Mouse (Mus musculus): ENCODE results near the gene Krtap31-2. TPM values are rescaled to one million over a fixed set of nuclear protein-coding genes. Genes with fewer than 3 reads are reported as not detected.

The Krtap31-2 gene
- not detected in 2 replicates for polyA plus RNA-seq (2012; rRNA removed)

DNA sequence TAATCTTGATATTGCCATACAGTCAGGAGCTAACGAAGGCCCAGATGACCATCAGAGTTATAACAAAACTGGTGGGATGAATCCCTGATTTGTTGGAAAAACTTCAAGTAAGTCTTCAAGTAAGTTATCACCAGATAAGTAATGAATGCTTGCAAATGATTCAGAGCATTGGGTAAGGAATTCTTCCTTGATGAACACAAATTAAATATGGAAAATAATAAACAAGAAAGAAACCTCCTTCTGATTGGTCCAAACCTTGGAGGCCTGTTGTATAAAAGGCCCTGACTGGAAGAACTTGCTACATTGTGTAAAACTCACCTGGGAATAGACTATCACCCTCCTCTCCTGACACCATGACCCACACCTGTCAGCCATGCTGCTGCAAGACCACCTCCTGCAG lies at the start of gene Krtap31-2:
TSS of gene Krtap31-2 (plus strand) at position 301 of the 400 bp plus-strand sequence.
- DNase-seq (ENCODE audit: low read depth) = no peak

DNA sequence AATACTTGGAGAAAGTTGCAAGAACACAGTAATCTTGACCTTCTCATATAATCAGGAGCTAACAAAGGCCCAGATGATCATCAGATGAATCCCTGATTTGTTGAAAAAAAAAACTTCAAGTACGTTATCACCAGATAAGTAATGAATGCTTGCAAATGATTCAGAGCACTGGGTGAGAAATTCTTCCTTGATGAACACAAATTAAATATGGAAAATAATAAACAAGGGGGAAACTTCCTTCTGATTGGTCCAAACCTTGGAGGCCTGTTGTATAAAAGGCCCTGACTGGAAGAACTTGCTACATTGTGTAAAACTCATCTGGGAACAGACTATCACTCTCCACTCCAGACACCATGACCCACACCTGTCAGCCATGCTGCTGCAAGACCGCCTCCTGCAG lies 28.5 kb upstream of the Krtap31-2 start, which contains the start of gene Krtap31-1:
TSS of gene Krtap31-1 (plus strand) at position 301 of the 400 bp plus-strand sequence.
- no peak for DNase-seq (ENCODE audit: low read depth)

DNA sequence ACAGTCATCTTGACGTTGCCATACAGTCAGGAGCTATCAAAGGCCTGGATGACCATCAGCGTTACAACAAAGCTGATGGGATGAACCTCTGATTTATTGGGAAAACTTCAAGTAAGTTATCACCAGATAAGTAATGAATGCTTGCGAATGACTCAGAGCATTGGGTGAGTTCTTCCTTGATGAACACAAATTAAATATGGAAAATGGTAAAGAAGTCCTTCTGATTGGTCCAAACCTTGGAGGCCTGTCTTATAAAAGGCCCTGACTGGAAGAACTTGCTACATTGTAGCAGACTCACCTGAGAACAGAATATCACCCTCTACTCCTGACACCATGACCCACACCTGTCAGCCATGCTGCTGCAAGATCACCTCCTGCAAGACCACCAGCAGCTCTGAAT lies 21.6 kb upstream of the Krtap31-2 start, which contains the start of gene Gm11565:
TSS of gene Gm11565 (plus strand) at position 301 of the 400 bp plus-strand sequence.
- DNase-seq (ENCODE audit: low read depth) = no peak

DNA sequence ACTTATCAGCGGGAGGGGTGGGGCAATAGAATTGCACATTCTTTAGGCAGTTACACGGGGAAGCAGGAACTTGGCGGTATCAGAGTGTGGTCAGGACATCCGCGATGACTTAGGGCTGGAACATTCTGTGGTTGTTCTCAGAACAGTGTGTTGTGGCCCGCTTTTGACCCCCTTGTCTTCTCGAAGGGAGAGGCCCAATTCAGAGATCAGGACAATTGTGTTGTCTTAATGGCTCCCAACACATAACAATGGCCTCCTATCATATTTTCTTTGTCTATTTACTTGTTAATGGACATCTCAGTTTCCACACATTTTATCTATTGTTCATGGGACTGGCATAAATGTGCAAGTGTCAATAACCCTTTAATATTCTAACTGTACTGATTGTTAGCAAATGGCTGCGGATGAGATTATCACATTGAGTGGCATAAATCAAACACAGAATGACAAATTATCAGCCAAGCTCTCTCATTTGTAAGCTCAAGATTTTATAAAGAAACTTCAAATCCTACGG lies 1.7 kb downstream of the Krtap31-2 start:
- DNase-seq (ENCODE audit: low read depth) = no peak

DNA sequence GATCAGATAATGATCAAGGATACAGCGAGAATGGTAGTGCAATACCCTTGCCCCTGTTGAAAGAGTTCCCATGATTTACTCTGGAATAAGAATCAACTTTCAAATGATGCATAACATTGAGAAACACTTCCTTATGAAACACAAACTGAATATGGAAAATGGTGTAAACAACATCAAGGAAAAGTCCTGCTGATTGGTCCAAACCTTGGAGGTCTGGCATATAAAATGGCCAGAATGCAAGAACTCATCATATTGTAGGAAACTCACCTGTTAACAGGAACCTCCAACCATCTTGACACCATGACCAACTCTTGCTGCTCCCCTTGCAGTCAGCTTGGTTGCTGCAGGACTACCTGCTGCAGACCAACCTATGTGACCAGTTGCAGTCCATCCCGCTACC lies 12.1 kb downstream of the Krtap31-2 start, which contains the start of gene Krtap9-5:
TSS of gene Krtap9-5 (plus strand) at position 301 of the 400 bp plus-strand sequence.
- DNase-seq (ENCODE audit: low read depth) = no peak

DNA sequence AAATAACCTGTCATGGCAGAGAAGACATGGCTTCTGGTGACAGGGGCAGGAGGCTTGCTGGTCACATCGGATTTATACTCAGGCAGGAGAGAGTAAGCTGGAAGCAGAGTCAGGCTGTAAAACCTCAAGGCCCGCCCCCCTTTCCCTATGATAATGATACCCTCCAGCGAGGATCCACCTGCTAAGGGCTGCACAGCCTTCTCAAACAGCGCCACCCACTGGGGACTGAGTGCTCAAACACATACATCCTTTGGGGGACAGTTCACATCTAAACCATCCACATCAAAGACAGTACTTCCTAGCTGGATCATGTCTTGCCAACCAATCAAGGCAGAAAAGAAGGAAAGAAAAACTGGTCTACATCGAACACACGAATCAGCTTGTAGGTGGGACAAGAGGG lies 28.1 kb downstream of the Krtap31-2 start:
- no peak for DNase-seq (ENCODE audit: low read depth)

DNA sequence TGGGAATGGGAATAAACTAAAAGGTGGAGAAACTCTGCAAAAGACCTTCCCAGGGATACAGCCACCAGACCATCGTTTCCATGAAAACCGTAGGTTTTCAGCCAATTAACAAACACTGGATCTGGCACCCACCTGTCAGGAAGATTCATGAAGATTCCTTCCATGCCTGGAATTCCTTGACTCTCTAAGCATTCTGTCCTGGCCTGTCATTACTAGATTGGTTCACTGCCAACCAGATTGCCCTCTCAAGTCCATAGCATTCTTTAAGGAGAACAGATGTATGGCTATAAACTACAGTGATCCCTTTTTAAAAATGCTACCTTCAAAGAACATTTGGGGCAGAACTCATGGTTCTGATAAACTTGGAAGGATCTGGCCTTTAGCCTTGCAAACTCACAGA lies 29.9 kb downstream of the Krtap31-2 start:
- no peak for DNase-seq (ENCODE audit: low read depth)

DNA sequence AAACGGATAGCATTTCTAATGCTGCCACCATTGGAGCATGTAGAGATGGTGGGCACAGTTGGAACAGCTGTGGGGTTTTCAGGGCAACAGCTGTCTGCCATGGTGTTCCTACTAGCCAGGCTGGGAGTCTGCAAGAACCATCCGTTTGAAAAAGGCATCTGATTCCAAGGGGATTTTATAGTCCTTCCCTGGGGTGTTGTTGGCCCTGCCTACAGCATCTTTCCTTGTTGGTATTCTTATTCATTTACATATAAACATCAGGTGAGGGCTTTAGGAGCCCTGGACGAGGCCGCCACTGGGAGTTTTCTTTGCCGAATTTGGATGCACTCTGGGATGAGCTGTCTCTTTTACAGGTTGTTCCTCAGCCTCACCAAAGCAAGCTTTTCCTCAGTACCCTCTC lies 42.9 kb downstream of the Krtap31-2 start, which contains the start of gene Krtap29-1:
TSS of gene Krtap29-1 (minus strand) at position 101 of the 400 bp plus-strand sequence.
- DNase-seq (ENCODE audit: low read depth) = no peak

DNA sequence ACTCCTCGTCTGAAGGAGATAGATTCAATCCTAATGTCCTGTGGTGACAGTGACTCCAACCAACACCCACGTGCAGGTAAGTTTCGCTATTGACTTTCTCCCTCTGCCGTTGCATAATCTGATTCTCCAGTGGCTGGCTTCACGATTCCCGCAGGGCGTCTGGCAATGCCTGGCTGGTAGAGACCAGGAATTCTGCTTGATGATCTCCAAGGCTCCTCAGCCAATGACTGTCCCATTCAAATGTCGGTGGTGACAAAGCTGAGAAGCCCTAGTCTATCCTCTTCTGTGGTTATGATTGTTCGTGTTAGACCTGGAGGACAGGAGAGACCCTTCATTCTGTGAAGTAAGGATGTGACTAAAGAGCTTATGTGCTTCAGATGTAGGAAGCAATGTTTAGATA lies 46.6 kb downstream of the Krtap31-2 start:
- DNase-seq (ENCODE audit: low read depth) = no peak

DNA sequence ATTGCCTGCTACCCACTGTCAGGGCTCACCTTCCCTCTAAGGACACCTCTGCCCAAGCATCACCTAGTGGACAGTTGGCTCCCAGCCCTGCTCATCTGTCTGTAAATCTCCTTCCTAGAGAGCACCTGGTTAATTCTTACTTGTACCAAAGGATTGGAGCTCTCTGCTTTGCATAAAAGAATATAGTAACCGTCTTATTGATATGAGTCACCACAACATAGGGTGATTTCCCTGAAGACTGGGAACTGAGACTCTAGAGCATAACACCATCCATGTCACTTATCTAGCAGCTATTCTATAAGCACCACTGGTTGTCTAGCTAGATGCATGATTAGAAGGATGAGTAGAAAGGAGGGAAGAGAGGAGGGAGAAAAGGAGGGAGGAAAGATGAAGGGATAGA lies 47.4 kb downstream of the Krtap31-2 start:
- DNase-seq (ENCODE audit: low read depth) = no peak

DNA sequence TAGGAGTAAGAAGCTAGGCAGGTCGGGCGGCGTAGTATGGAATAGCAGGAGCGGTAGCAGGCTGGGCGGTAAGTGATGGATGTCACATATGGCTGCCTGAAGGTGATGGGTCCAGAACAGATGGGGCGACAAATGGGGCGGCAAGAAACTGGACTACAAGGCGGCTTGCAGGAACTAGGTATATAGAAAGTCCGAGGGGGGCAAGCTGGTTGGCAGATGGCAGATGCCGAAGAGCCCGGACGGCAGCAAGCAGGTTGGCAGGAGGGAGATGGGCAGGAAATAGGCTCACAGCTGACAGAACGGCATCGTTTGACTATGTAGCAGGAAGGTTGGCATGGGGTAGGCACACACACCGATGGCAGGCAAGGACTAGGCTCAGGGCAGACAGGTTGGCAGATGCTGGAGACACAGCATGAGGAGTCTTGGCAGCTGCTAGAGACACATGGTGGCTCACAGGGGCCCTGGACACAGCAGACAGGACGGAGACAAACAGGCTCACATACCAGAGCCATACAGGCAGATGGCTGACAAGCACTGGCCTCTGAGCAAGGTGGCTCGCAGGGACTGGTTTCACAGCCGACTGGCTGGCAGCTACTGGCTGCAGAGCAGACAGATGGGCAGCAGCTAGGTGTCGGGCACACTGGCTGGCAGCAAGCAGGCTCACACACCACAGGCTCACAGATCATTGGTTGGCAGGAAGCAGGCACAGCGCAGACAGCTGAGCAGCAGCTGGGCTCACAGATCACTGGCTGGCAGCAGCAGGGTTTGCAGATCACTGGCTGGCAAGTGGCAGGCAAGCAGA lies 49.4 kb downstream of the Krtap31-2 start:
- no peak for DNase-seq (ENCODE audit: low read depth)

DNA sequence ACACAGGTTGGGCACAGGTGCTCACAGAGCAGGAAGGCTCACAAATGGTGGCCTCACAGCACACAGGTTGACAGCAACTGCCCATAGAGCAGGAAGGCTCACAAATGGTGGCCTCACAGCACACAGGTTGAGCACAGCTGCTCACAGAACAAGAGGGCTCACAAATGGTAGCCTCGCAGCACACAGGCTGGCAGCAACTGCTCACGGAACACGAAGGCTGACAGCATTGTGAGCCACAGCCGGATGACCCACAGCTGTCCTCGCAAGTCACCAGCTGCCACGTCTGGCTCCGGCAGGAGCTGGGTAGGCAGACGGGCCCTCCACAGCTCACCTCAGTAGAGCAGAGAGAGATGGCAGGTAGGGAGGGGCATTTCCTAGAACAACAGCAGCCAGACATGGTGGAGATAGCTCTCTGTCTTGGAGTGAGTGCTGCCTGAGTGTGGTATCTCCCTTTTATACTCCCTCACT lies 50.1 kb downstream of the Krtap31-2 start, which contains the start of gene Krtap16-1:
TSS of gene Krtap16-1 (minus strand) at position 418 of the 468 bp plus-strand sequence.
- DNase-seq (ENCODE audit: low read depth) = no peak

Other genes with a start within 250 kb of the Krtap31-2 start
- not detected in 2 replicates for gene Gm14190, start 245.6 kb upstream of the Krtap31-2 start, polyA plus RNA-seq (2012; rRNA removed)
- gene Gm14180, start 202.0 kb upstream of the Krtap31-2 start, polyA plus RNA-seq (2012; rRNA removed) = not detected in 2 replicates
- gene Gm11595, start 163.4 kb upstream of the Krtap31-2 start, polyA plus RNA-seq (2012; rRNA removed) = not detected in 2 replicates
- gene Krtap4-8, start 155.6 kb upstream of the Krtap31-2 start, polyA plus RNA-seq (2012; rRNA removed) = not detected in 2 replicates
- not detected in 2 replicates for gene Krtap4-9, start 151.1 kb upstream of the Krtap31-2 start, polyA plus RNA-seq (2012; rRNA removed)
- not detected in 2 replicates for gene Gm11596, start 142.8 kb upstream of the Krtap31-2 start, polyA plus RNA-seq (2012; rRNA removed)
- not detected in 2 replicates for gene Gm11569, start 137.4 kb upstream of the Krtap31-2 start, polyA plus RNA-seq (2012; rRNA removed)
- gene Gm11554, start 131.8 kb upstream of the Krtap31-2 start, polyA plus RNA-seq (2012; rRNA removed) = not detected in 2 replicates
- gene Krtap4-13, start 126.4 kb upstream of the Krtap31-2 start, polyA plus RNA-seq (2012; rRNA removed) = not detected in 2 replicates
- gene Gm11564, start 120.6 kb upstream of the Krtap31-2 start, polyA plus RNA-seq (2012; rRNA removed) = not detected in 2 replicates
- gene 2300003K06Rik, start 98.2 kb upstream of the Krtap31-2 start, polyA plus RNA-seq (2012; rRNA removed) = not detected in 2 replicates
- gene Krtap4-16, start 84.7 kb upstream of the Krtap31-2 start, polyA plus RNA-seq (2012; rRNA removed) = not detected in 2 replicates
- not detected in 2 replicates for gene Gm11568, start 78.4 kb upstream of the Krtap31-2 start, polyA plus RNA-seq (2012; rRNA removed)
- not detected in 2 replicates for gene Gm11559, start 71.8 kb upstream of the Krtap31-2 start, polyA plus RNA-seq (2012; rRNA removed)
- gene Krtap9-1, start 62.9 kb upstream of the Krtap31-2 start, polyA plus RNA-seq (2012; rRNA removed) = not detected in 2 replicates
- not detected in 2 replicates for gene Gm11567, start 57.1 kb upstream of the Krtap31-2 start, polyA plus RNA-seq (2012; rRNA removed)
- not detected in 2 replicates for gene Krtap31-1, start 28.4 kb upstream of the Krtap31-2 start, polyA plus RNA-seq (2012; rRNA removed)
- gene Gm11565, start 21.5 kb upstream of the Krtap31-2 start, polyA plus RNA-seq (2012; rRNA removed) = not detected in 2 replicates
- not detected in 2 replicates for gene Krtap9-5, start 12.2 kb downstream of the Krtap31-2 start, polyA plus RNA-seq (2012; rRNA removed)
- gene Krtap29-1, start 42.8 kb downstream of the Krtap31-2 start, polyA plus RNA-seq (2012; rRNA removed) = not detected in 2 replicates
- not detected in 2 replicates for gene Krtap16-1, start 50.3 kb downstream of the Krtap31-2 start, polyA plus RNA-seq (2012; rRNA removed)
- not detected in 2 replicates for gene Krtap17-1, start 57.7 kb downstream of the Krtap31-2 start, polyA plus RNA-seq (2012; rRNA removed)
- gene Krt33a, start 79.9 kb downstream of the Krtap31-2 start, polyA plus RNA-seq (2012; rRNA removed) = 0.09 TPM in 1 of 2 replicates, not detected in the other
- not detected in 2 replicates for gene Krt33b, start 93.6 kb downstream of the Krtap31-2 start, polyA plus RNA-seq (2012; rRNA removed)
- gene Krt34, start 105.3 kb downstream of the Krtap31-2 start, polyA plus RNA-seq (2012; rRNA removed) = not detected in 2 replicates
- 0.16 and 0.19 TPM in 2 replicates for gene Krt31, start 114.3 kb downstream of the Krtap31-2 start, polyA plus RNA-seq (2012; rRNA removed)
- gene Krt32, start 151.9 kb downstream of the Krtap31-2 start, polyA plus RNA-seq (2012; rRNA removed) = 0.71 and 3.7 TPM in 2 replicates
- gene Krt35, start 159.9 kb downstream of the Krtap31-2 start, polyA plus RNA-seq (2012; rRNA removed) = 0.13 and 0.35 TPM in 2 replicates
- gene Krt36, start 169.3 kb downstream of the Krtap31-2 start, polyA plus RNA-seq (2012; rRNA removed) = 0.63 and 1.0 TPM in 2 replicates
- not detected in 2 replicates for gene Krt13, start 185.3 kb downstream of the Krtap31-2 start, polyA plus RNA-seq (2012; rRNA removed)
- gene Krt15, start 199.6 kb downstream of the Krtap31-2 start, polyA plus RNA-seq (2012; rRNA removed) = 22.6 and 22.7 TPM in 2 replicates
- 181 and 213 TPM in 2 replicates for gene Krt19, start 212.4 kb downstream of the Krtap31-2 start, polyA plus RNA-seq (2012; rRNA removed)

Data from gonadal fat pad, adult 2 months (tissue).